Mouse (Mus musculus) heart, embryonic 11.5 days (tissue): ENCODE results near the gene Cript. TPM values are rescaled to one million over a fixed set of nuclear protein-coding genes. Genes with fewer than 3 reads are reported as not detected.
"Not testable (repeated sequence)": the region's sequence is repeated elsewhere in the genome, so short reads cannot be mapped to it uniquely, and the experiment has no call there.

ENCODE experiments used
- ATAC-seq: fragments of 200-750 bp; cut with Nextera tagmentation; replicated peaks from 2 replicates; pipeline ENCODE4 v1.8.0; 2017; ENCODE audit warnings: moderate library complexity; ENCODE audit not compliant: insufficient number of reproducible peaks, low FRiP score, low TSS enrichment
- H3K27ac ChIP-seq: fragments of 300-500 bp; sonication (generic); 2 replicates; pipeline ENCODE4 v1.5.1; 2014; ENCODE audit warnings: mild to moderate bottlenecking, low read depth, low read length
- H3K27me3 ChIP-seq: fragments of 300-500 bp; sonication (generic); 2 replicates; pipeline ENCODE4 v1.6.1; 2014; ENCODE audit warnings: mild to moderate bottlenecking, low read length, mixed read lengths; ENCODE audit not compliant: control insufficient read depth, insufficient read depth
- H3K36me3 ChIP-seq: fragments of 300-500 bp; sonication (generic); 2 replicates; pipeline ENCODE4 v1.6.1; 2014; ENCODE audit warnings: mild to moderate bottlenecking, low read length, moderate library complexity, mixed read lengths; ENCODE audit not compliant: control insufficient read depth, insufficient read depth
- H3K4me1 ChIP-seq: fragments of 300-500 bp; sonication (generic); 2 replicates; pipeline ENCODE4 v1.6.1; 2014; ENCODE audit warnings: low read length; ENCODE audit not compliant: control insufficient read depth, insufficient read depth
- H3K4me2 ChIP-seq: fragments of 300-500 bp; sonication (generic); 2 replicates; pipeline ENCODE4 v1.6.1; 2014; ENCODE audit warnings: mild to moderate bottlenecking, moderate library complexity
- H3K4me3 ChIP-seq: fragments of 300-500 bp; sonication (generic); 2 replicates; pipeline ENCODE4 v1.5.1; 2014; ENCODE audit warnings: low read depth, low read length
- H3K9ac ChIP-seq: fragments of 300-500 bp; sonication (generic); 2 replicates; pipeline ENCODE4 v1.6.1; 2014; ENCODE audit warnings: mild to moderate bottlenecking, low read depth, low read length, moderate library complexity
- H3K9me3 ChIP-seq: fragments of 300-500 bp; sonication (generic); replicated peaks from 2 replicates; pipeline ENCODE4 v1.6.1; 2016; ENCODE audit warnings: low read length; ENCODE audit not compliant: control insufficient read depth
- WGBS: fragments of 180-500 bp; shearing (Covaris S2); extraction: QIAGEN DNeasy Blood & Tissue Kit; methylation state at CpG from one replicate; pipeline ENCODE4 v1.1.7; 2014; ENCODE audit not compliant: insufficient replicate concordance; 5-methylcytosine and 5-hydroxymethylcytosine counted together
- polyA plus RNA-seq: library from polyadenylated mRNA; unstranded; fragments of >200 nt; fragmentation: Nextera tagmentation; extraction: Ambion mirVana; gene quantifications from 2 replicates; pipeline ENCODE4 v1.2.1, GENCODE M21; 2014

Cript gene
- polyA plus RNA-seq, 1 experiment from 2014 or later = 118 TPM

DNA sequence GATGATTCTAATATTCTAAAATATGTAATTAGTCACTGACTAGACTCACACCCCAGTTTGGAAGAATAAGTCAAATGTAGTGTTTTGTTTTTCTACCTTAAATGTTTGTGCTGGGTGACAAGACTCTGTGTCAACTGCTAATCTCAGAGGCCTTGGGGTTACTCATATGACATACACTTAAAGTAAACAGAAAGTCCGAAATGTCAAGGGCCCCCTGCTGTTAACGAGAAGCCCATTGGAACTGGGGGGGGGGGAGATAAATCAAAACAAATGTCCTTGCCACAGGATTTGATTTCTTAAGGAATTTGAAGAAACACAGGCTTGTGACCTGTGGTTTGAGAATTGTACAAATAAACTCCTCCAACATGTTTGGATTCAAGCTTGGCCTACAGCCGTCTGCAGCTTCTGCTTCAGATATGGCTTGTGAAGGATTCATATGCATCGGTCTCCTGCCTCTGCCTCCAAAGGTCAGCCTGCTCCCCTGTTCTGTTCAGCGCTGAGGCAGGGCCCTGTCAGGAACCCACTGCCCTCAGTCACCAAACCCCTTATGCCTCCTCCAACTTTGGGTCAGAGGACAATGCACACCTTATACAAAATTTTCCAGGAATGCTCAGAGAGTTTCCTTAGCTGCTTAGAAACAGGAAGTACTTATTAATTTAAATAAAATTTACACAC is 47.6 kb downstream of the Cript start:
- H3K4me1 ChIP-seq = no peaks in the 10 kb centered on the region
- H3K27ac ChIP-seq = no peak overlapping the region
- no peak overlapping the region for H3K4me2 ChIP-seq
- no peak overlapping the region for H3K9ac ChIP-seq
- no peaks in the 10 kb centered on the region for H3K9me3 ChIP-seq
- no peaks in the 10 kb centered on the region for H3K36me3 ChIP-seq
- H3K4me3 ChIP-seq = no peak overlapping the region
- 60% methylated on average over 5 of the region's 5 CpGs for WGBS
- ATAC-seq = no peak
- no peaks in the 10 kb centered on the region for H3K27me3 ChIP-seq

DNA sequence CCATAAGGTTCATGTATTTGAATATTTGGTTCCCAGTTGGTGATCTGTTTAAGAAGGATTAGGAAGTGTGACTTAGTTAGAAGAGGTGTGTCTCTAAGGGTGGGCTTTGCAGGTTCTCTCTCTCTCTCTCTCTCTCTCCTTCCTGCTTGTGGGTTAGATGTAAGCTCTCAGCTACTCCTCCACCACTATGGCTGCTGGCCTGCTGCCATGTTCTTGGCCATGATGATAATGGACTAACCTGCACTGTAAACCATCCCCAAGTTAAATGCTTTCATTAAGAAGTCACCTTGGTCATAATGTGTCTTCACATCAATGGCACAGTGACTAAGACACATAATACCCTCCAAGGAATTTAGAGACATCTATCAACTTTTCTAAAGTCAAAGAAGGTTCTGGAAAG is 48.1 kb downstream of the Cript start:
- H3K4me2 ChIP-seq = no peak overlapping the region
- no peaks in the 10 kb centered on the region for H3K9me3 ChIP-seq
- no peaks in the 10 kb centered on the region for H3K36me3 ChIP-seq
- no peak overlapping the region for H3K4me3 ChIP-seq
- no peak overlapping the region for H3K27ac ChIP-seq
- no peaks in the 10 kb centered on the region for H3K4me1 ChIP-seq
- no peak overlapping the region for H3K9ac ChIP-seq
- no peaks in the 10 kb centered on the region for H3K27me3 ChIP-seq
- ATAC-seq = no peak

- not testable (repeated sequence) for H3K27me3 ChIP-seq, H3K4me3 ChIP-seq, H3K27ac ChIP-seq, H3K4me2 ChIP-seq, H3K4me1 ChIP-seq, H3K36me3 ChIP-seq, H3K9me3 ChIP-seq, ATAC-seq, H3K9ac ChIP-seq
- WGBS = 90% methylated on average over 17 of the region's 17 CpGs
Measured at GRCm38 (mm10) chr17:87078217-87078616, 52.9 kb downstream of the Cript start.

DNA sequence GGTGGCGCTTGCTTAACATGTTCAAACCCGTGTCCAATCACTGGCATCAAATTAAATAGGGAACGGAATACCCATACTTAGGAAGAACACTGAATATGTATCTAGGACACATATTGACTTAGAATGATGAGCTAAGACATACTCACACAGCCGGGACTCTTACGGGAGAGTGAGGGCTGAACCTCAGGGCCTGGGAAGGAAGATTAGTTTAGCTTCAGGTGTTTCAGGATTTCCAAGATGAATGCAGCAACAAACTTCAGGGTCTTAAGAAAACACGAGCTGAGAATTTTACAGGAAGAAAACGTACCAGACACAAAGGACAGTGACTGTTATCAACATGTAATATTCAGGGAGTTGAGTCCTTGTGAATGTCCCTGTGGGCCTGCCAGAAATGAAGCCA is 55.4 kb downstream of the Cript start:
- Histone ChIP-seq H3K4me1 (no peaks in the 10 kb centered on the region), H3K27me3 (no peaks in the 10 kb centered on the region), H3K9me3 (no peaks in the 10 kb centered on the region), H3K9ac (no peak overlapping the region), H3K4me3 (no peak overlapping the region), H3K36me3 (no peaks in the 10 kb centered on the region), H3K27ac (no peak overlapping the region), H3K4me2 (no peak overlapping the region)
- 79% methylated on average over 7 of the region's 7 CpGs for WGBS
- ATAC-seq = no peak

DNA sequence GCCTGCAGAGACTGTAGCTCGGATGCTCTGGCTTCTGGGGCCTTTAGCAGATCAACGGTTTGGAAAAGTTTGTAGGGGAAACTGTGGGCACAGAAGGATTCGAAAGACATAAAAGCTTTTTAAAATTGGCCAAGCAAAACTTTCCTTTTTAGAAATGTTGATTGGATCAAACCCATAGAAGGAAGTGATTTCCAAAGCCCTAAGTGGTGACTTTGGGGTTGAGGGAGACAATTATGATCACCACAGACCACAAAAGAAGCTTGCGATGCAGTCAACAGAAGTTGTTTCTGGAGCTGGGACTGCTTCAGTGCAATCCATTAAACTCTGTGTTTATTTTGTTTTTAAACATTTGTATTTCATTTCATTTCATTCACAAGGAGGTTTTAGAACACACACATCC is 57.2 kb downstream of the Cript start:
- Histone ChIP-seq H3K9ac (no peak overlapping the region), H3K9me3 (no peaks in the 10 kb centered on the region), H3K36me3 (no peaks in the 10 kb centered on the region), H3K4me2 (no peak overlapping the region), H3K27me3 (no peaks in the 10 kb centered on the region), H3K4me3 (no peak overlapping the region), H3K4me1 (no peaks in the 10 kb centered on the region), H3K27ac (no peak overlapping the region)
- 88% methylated on average over 4 of the region's 4 CpGs for WGBS
- no peak for ATAC-seq

- H3K27ac ChIP-seq = no peak overlapping the region
- H3K4me2 ChIP-seq = no peak overlapping the region
- no peaks in the 10 kb centered on the region for H3K36me3 ChIP-seq
- 81% methylated on average over 5 of the region's 5 CpGs for WGBS
- no peak overlapping the region for H3K4me3 ChIP-seq
- H3K9ac ChIP-seq = no peak overlapping the region
- ATAC-seq = no peak
- H3K27me3 ChIP-seq = no peaks in the 10 kb centered on the region
- no peaks in the 10 kb centered on the region for H3K4me1 ChIP-seq
- no peaks in the 10 kb centered on the region for H3K9me3 ChIP-seq
Measured at GRCm38 (mm10) chr17:87083671-87084070, 58.3 kb downstream of the Cript start.

Other genes starting within 250 kb of the Cript start
- not detected in 2 replicates for gene Tmem247, start 108.2 kb upstream of the Cript start, polyA plus RNA-seq
- gene Atp6v1e2, start 77.7 kb upstream of the Cript start, polyA plus RNA-seq = not detected in 2 replicates
- gene Rhoq, start 62.5 kb upstream of the Cript start, polyA plus RNA-seq = 21.9 and 24.7 TPM in 2 replicates
- gene Pigf, start 144 bp upstream of the Cript start, polyA plus RNA-seq = 17.9 and 20.0 TPM in 2 replicates
- 11.2 and 11.9 TPM in 2 replicates for gene Socs5, start 82.1 kb downstream of the Cript start, polyA plus RNA-seq
- gene Mcfd2, start 240.4 kb downstream of the Cript start, polyA plus RNA-seq = 69.7 and 83.5 TPM in 2 replicates